Mouse (Mus musculus) bone marrow, adult 2 months (tissue): ENCODE data around the gene Ppm1m.

Experiments
- CTCF ChIP-seq: fragments of 200-500 bp; IDR thresholded peaks from 2 replicates; pipeline ENCODE4 v1.5.1; 2011; ENCODE audit warnings: low read length, control low read depth; ENCODE audit not compliant: control insufficient read depth, insufficient read depth
- POLR2A ChIP-seq: fragments of 200-500 bp; IDR thresholded peaks from 2 replicates; pipeline ENCODE4 v1.6.1; 2011; ENCODE audit warnings: low read depth, mild to moderate bottlenecking, control low read depth, low read length, borderline replicate concordance; ENCODE audit not compliant: control insufficient read depth

- TF ChIP-seq POLR2A: no peak
- no peak for TF ChIP-seq CTCF
These were observed 54.0 kb downstream of the Ppm1m start for GRCm38 (mm10) chr9:106145582-106145981.
